Mouse (Mus musculus): ENCODE results near the gene Mtss1l. TPM values are rescaled to one million over a fixed set of nuclear protein-coding genes. Genes with fewer than 3 reads are reported as not detected.

Mtss1l gene
- polyA plus RNA-seq (2017; shearing (Covaris generic)): not detected

GRCm38 (mm10) chr8:110720685-110721598 lies at the start of gene Mtss1l:
Gene Mtss1l, plus strand, starts transcription at chr8:110721476.

Other genes starting within 250 kb of the Mtss1l start
- gene Vac14, start 102.9 kb upstream of the Mtss1l start, polyA plus RNA-seq (2017; shearing (Covaris generic)): 47.4 TPM
- gene Il34, start 84.4 kb downstream of the Mtss1l start, polyA plus RNA-seq (2017; shearing (Covaris generic)): not detected
- 52.9 TPM for gene Cog4, start 125.1 kb downstream of the Mtss1l start, polyA plus RNA-seq (2017; shearing (Covaris generic))
- gene Sf3b3, start 125.3 kb downstream of the Mtss1l start, polyA plus RNA-seq (2017; shearing (Covaris generic)): 203 TPM
- 8.1 TPM for gene Fuk, start 181.0 kb downstream of the Mtss1l start, polyA plus RNA-seq (2017; shearing (Covaris generic))
- 7.7 TPM for gene St3gal2, start 198.4 kb downstream of the Mtss1l start, polyA plus RNA-seq (2017; shearing (Covaris generic))

Measured in naive thymus-derived CD4-positive, alpha-beta T cell, adult 5 months (primary cell).